Mouse (Mus musculus) forebrain, postnatal 0 days (tissue): ENCODE measurements at regions not wholly inside any gene's neighbourhood (a gene's known extent, or its start where the extent isn't known, plus 50 kb on each side); places are given as distances from the start of the nearest gene placed in this dataset.

Experiments used
- ATAC-seq: fragments of 200-750 bp; cut with Nextera tagmentation; 2 replicates; pipeline ENCODE4 v1.8.0; 2017; ENCODE audit warnings: mild to moderate bottlenecking, moderate library complexity
- DNase-seq: peaks from one replicate; pipeline ENCODE4 v3.0.0-alpha.2; 2015
- H3K27ac ChIP-seq: fragments of 300-500 bp; sonication (generic); 2 replicates; pipeline ENCODE4 v1.5.1; 2014; ENCODE audit warnings: low read depth, mild to moderate bottlenecking, antibody characterized with exemption, low read length, moderate library complexity, mixed read lengths
- H3K27me3 ChIP-seq: fragments of 300-500 bp; sonication (generic); 2 replicates; pipeline ENCODE4 v1.6.1; 2014; ENCODE audit warnings: mild to moderate bottlenecking, low read length, mixed read lengths; ENCODE audit not compliant: insufficient read depth
- H3K36me3 ChIP-seq: fragments of 300-500 bp; sonication (generic); 2 replicates; pipeline ENCODE4 v1.6.1; 2014; ENCODE audit warnings: mild to moderate bottlenecking, moderate library complexity; ENCODE audit not compliant: insufficient read depth
- H3K4me1 ChIP-seq: fragments of 300-500 bp; sonication (generic); 2 replicates; pipeline ENCODE4 v1.6.1; 2014; ENCODE audit warnings: antibody characterized with exemption; ENCODE audit not compliant: insufficient read depth
- H3K4me2 ChIP-seq: fragments of 300-500 bp; sonication (generic); 2 replicates; pipeline ENCODE4 v1.6.1; 2014; ENCODE audit warnings: low read depth, mild to moderate bottlenecking, moderate library complexity
- H3K4me3 ChIP-seq: fragments of 300-500 bp; sonication (generic); 2 replicates; pipeline ENCODE4 v1.5.1; 2014; ENCODE audit warnings: low read depth, low read length, mixed read lengths
- H3K9ac ChIP-seq: fragments of 300-500 bp; sonication (generic); 2 replicates; pipeline ENCODE4 v1.6.1; 2014; ENCODE audit warnings: mild to moderate bottlenecking
- H3K9me3 ChIP-seq: fragments of 300-500 bp; sonication (generic); 2 replicates; pipeline ENCODE4 v1.6.1; 2016; ENCODE audit warnings: low read length
- CTCF ChIP-seq: sonication (generic); IDR thresholded peaks from 2 replicates; pipeline ENCODE4 v1.5.1; 2016; ENCODE audit warnings: antibody characterized with exemption, control low read depth, low read depth
- WGBS: fragments of 180-500 bp; shearing (Covaris S2); extraction: QIAGEN DNeasy Blood & Tissue Kit; methylation state at CpG from one replicate; pipeline ENCODE4 v1.1.7; 2014; 5-methylcytosine and 5-hydroxymethylcytosine counted together

GRCm38 (mm10) chr4:90906311-90906710 is 494.3 kb downstream of the Elavl2 start:
- whole genome bisulfite sequencing, result 57% methylated on average over 1 of the region's 1 CpGs
- H3K4me2 ChIP-seq, result no peak overlapping the region
- TF ChIP-seq CTCF, result no peak
- DNase-seq (no peak), ATAC-seq (no peak)
- H3K4me3 ChIP-seq, result no peak overlapping the region
- no peak overlapping the region for H3K27ac ChIP-seq
- H3K9ac ChIP-seq, result no peak overlapping the region
- no peaks in the 10 kb centered on the region for H3K4me1 ChIP-seq
- H3K36me3 ChIP-seq, result no peaks in the 10 kb centered on the region
- H3K9me3 ChIP-seq, result no peaks in the 10 kb centered on the region
- H3K27me3 ChIP-seq, result no peaks in the 10 kb centered on the region

GRCm38 (mm10) chr4:90868209-90868608 is 532.4 kb downstream of the Elavl2 start:
- H3K4me2 ChIP-seq, result no peak overlapping the region
- ATAC-seq (no peak), DNase-seq (no peak)
- H3K27me3 ChIP-seq, result no peaks in the 10 kb centered on the region
- H3K9ac ChIP-seq, result no peak overlapping the region
- H3K9me3 ChIP-seq, result no peaks in the 10 kb centered on the region
- 41% methylated on average over 7 of the region's 7 CpGs for WGBS
- H3K27ac ChIP-seq, result no peak overlapping the region
- TF ChIP-seq CTCF, result no peak
- no peaks in the 10 kb centered on the region for H3K4me1 ChIP-seq
- no peaks in the 10 kb centered on the region for H3K36me3 ChIP-seq
- no peak overlapping the region for H3K4me3 ChIP-seq

GRCm38 (mm10) chr4:90860854-90861253 is 539.7 kb downstream of the Elavl2 start:
- no peaks in the 10 kb centered on the region for H3K36me3 ChIP-seq
- peak; percentile 41 for TF ChIP-seq CTCF
- WGBS, result 39% methylated on average over 2 of the region's 2 CpGs
- H3K4me1 ChIP-seq, result no peaks in the 10 kb centered on the region
- H3K9ac ChIP-seq, result no peak overlapping the region
- H3K27me3 ChIP-seq, result no peaks in the 10 kb centered on the region
- no peaks in the 10 kb centered on the region for H3K9me3 ChIP-seq
- peak; percentile 27; the same call in 1 of the 2 replicates for ATAC-seq
- no peak overlapping the region for H3K27ac ChIP-seq
- no peak overlapping the region for H3K4me2 ChIP-seq
- no peak overlapping the region for H3K4me3 ChIP-seq
- peak; percentile 25 for DNase-seq

- Histone ChIP-seq H3K4me2 (no peak overlapping the region), H3K4me1 (no peaks in the 10 kb centered on the region), H3K9ac (no peak overlapping the region), H3K4me3 (no peak overlapping the region), H3K27me3 (no peaks in the 10 kb centered on the region), H3K9me3 (no peaks in the 10 kb centered on the region), H3K36me3 (no peaks in the 10 kb centered on the region), H3K27ac (no peak overlapping the region)
- no peak for DNase-seq
- WGBS, result 11% methylated on average over 3 of the region's 3 CpGs
- no peak for ATAC-seq
- no peak for TF ChIP-seq CTCF
These were observed 560.8 kb downstream of the Elavl2 start for GRCm38 (mm10) chr4:90839804-90840203.

- Histone ChIP-seq H3K4me2 (no peak overlapping the region), H3K9me3 (no peaks in the 10 kb centered on the region), H3K27ac (no peak overlapping the region), H3K27me3 (no peaks in the 10 kb centered on the region), H3K4me3 (no peak overlapping the region), H3K9ac (no peak overlapping the region), H3K4me1 (no peaks in the 10 kb centered on the region), H3K36me3 (no peaks in the 10 kb centered on the region)
- 41% methylated on average over 1 of the region's 1 CpGs for WGBS
- TF ChIP-seq CTCF, result no peak
- ATAC-seq (no peak), DNase-seq (peak; percentile 16)
These were observed 580.5 kb downstream of the Zfp352 start for GRCm38 (mm10) chr4:90799078-90799477.

- Histone ChIP-seq H3K4me3 (no peak overlapping the region), H3K9me3 (no peaks in the 10 kb centered on the region), H3K4me2 (no peak overlapping the region), H3K9ac (no peak overlapping the region), H3K27ac (no peak overlapping the region), H3K4me1 (no peaks in the 10 kb centered on the region), H3K27me3 (no peaks in the 10 kb centered on the region), H3K36me3 (no peaks in the 10 kb centered on the region)
- TF ChIP-seq CTCF, result no peak
- ATAC-seq (no peak), DNase-seq (no peak)
- 70% methylated on average over 3 of the region's 3 CpGs for WGBS
These were observed 580.0 kb downstream of the Zfp352 start for GRCm38 (mm10) chr4:90798637-90799036.

GRCm38 (mm10) chr4:90797472-90797871 is 578.9 kb downstream of the Zfp352 start:
- H3K9me3 ChIP-seq, result no peaks in the 10 kb centered on the region
- H3K27me3 ChIP-seq, result no peaks in the 10 kb centered on the region
- no peak overlapping the region for H3K27ac ChIP-seq
- no peak for TF ChIP-seq CTCF
- no peaks in the 10 kb centered on the region for H3K4me1 ChIP-seq
- H3K4me2 ChIP-seq, result no peak overlapping the region
- ATAC-seq (no peak), DNase-seq (peak; percentile 17)
- no peak overlapping the region for H3K9ac ChIP-seq
- 46% methylated on average over 8 of the region's 8 CpGs for WGBS
- no peaks in the 10 kb centered on the region for H3K36me3 ChIP-seq
- H3K4me3 ChIP-seq, result no peak overlapping the region
